Mouse (Mus musculus): ENCODE data around the gene Irak1bp1. TPM values are rescaled to one million over a fixed set of nuclear protein-coding genes. Genes with fewer than 3 reads are reported as not detected.

The Irak1bp1 gene
- total RNA-seq (2023), result 1.1 to 2.7 TPM (median 1.6 TPM) in 4 replicates

DNA sequence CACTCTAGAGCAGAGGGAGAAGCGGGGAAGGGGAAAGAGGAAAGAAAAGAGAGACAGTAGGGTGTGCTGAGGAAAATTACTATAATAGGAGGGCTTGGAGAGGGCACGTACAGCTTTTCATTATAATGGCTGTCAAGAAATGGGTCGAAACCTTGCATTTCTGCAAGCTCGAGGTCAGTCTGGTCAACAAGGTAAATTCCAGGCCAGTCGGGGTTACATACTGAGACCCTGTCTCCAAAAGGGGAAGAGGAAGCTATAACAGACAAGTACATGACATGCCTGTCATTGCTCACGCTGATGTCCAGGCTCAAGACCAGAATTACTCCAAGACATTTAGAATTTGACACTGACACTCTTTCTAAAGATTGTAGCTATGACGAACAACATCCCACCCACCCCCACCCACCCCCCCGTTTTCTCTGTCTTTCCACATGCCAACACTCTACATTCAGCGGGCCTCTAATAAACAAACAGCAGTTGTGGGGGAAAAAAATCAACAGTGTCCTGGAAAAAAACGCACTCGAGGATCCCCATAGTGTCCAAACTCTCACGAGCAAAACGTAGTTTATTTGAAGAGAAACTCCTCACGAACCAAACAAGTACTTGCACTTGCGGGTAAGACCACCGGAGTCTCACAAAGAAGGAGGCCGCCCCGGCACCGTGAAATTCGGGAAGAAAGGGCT lies at the start of gene Irak1bp1:
Irak1bp1 (plus strand) TSS at position 534 of the 683 bp plus-strand sequence.

Other genes with a start within 250 kb of the Irak1bp1 start
- gene Phip, start 146.0 kb downstream of the Irak1bp1 start, total RNA-seq (2023), result 242 to 262 TPM (median 258 TPM) in 4 replicates

All from B cell, adult 62 days (primary cell).